22 mouse cellular contexts compared by ENCODE assay signal in genomic region chr11:60228525-60228924, GRCm38 (mm10). TPM values are rescaled to one million over a fixed set of nuclear protein-coding genes. Genes with fewer than 3 reads are reported as not detected.
DNase-seq lines count a peak whose midpoint lies in the region; ATAC-seq lines count a peak whose summit lies in the region.
"Had no signal": no experiment of that assay in that cellular context is flagged by ENCODE, and none has a peak within 500 bp of the region (broad histone marks: within the 10 kb centered on the region; RNA-seq: fewer than 3 reads in every experiment).

No protein-coding gene starts in this region.

- no peak for ATAC-seq in forebrain, embryonic 15.5 days (replicated peaks)
- ATAC-seq in heart, embryonic 14.5 days (ENCODE audit: insufficient number of reproducible peaks, insufficient read depth, low FRiP score, low read depth), result 0 out of 2 replicates have a peak, but pooled peaks have one; percentile 9
- no peak for ATAC-seq in midbrain, embryonic 13.5 days
- ATAC-seq: forebrain, embryonic 13.5 days; inflammation-experienced regulatory T-cells, adult 6 months had no signal

- no peaks in the 10 kb centered on the region for H3K9me3 ChIP-seq in forebrain, embryonic 10.5 days
- no peaks in the 10 kb centered on the region for H3K9me3 ChIP-seq in forebrain, embryonic 15.5 days
- no peaks in the 10 kb centered on the region for H3K9me3 ChIP-seq in heart, embryonic 14.5 days (ENCODE audit: control insufficient read depth, low read length)
- H3K9me3 ChIP-seq in midbrain, embryonic 10.5 days (replicated peaks), result no peaks in the 10 kb centered on the region
- no peaks in the 10 kb centered on the region for H3K9me3 ChIP-seq in midbrain, embryonic 13.5 days
- H3K9me3 ChIP-seq: embryonic facial prominence, embryonic 13.5 days; forebrain, embryonic 13.5 days; hindbrain, embryonic 13.5 days had no signal

- H3K9ac ChIP-seq in forebrain, embryonic 15.5 days (replicated peaks), result no peak overlapping the region
- peak overlapping the region; percentile 48; the same call in 1 of the 2 replicates for H3K9ac ChIP-seq in heart, embryonic 14.5 days (ENCODE audit: low read length)
- H3K9ac ChIP-seq in midbrain, embryonic 13.5 days (replicated peaks), result no peak overlapping the region
- H3K9ac ChIP-seq: forebrain, embryonic 13.5 days; hindbrain, embryonic 13.5 days had no signal

- peaks cover 40% of the 10 kb centered on the region for H3K4me1 ChIP-seq in forebrain, embryonic 10.5 days
- H3K4me1 ChIP-seq in forebrain, embryonic 15.5 days, result peaks cover 10% of the 10 kb centered on the region
- H3K4me1 ChIP-seq in heart, embryonic 14.5 days (ENCODE audit: control insufficient read depth in 2 of 2, insufficient read depth in 2 of 2, low read length in 2 of 2), result peaks cover 34 to 42% of the 10 kb centered on the region in 2 experiments
- peaks cover 34% of the 10 kb centered on the region for H3K4me1 ChIP-seq in midbrain, embryonic 10.5 days
- peaks cover 20% of the 10 kb centered on the region for H3K4me1 ChIP-seq in midbrain, embryonic 13.5 days (replicated peaks)

- no peaks in the 10 kb centered on the region for H3K27me3 ChIP-seq in forebrain, embryonic 10.5 days (ENCODE audit: poor library complexity, severe bottlenecking)
- H3K27me3 ChIP-seq in forebrain, embryonic 15.5 days, result no peaks in the 10 kb centered on the region
- no peaks in the 10 kb centered on the region for H3K27me3 ChIP-seq in heart, embryonic 14.5 days (ENCODE audit: control insufficient read depth, insufficient read depth, low read length)
- H3K27me3 ChIP-seq in midbrain, embryonic 10.5 days (ENCODE audit: low read depth, poor library complexity, severe bottlenecking), result 0 out of 2 replicates have a peak, but pooled peaks cover 5% of the 10 kb centered on the region
- H3K27me3 ChIP-seq in midbrain, embryonic 13.5 days, result no peaks in the 10 kb centered on the region
- H3K27me3 ChIP-seq: embryonic facial prominence, embryonic 13.5 days; forebrain, embryonic 13.5 days; hindbrain, embryonic 13.5 days had no signal

- H3K4me2 ChIP-seq in forebrain, embryonic 15.5 days (replicated peaks), result no peak overlapping the region
- no peak overlapping the region for H3K4me2 ChIP-seq in heart, embryonic 14.5 days (ENCODE audit: low read length)
- no peak overlapping the region for H3K4me2 ChIP-seq in midbrain, embryonic 13.5 days (replicated peaks)
- H3K4me2 ChIP-seq: embryonic facial prominence, embryonic 13.5 days; forebrain, embryonic 13.5 days; hindbrain, embryonic 13.5 days had no signal

- H3K27ac ChIP-seq in forebrain, embryonic 10.5 days, result 0 out of 2 replicates have a peak overlapping the region, but pooled peaks have one; percentile 6
- no peak overlapping the region for H3K27ac ChIP-seq in forebrain, embryonic 15.5 days (replicated peaks)
- peak overlapping the region; percentile 0 to 53; a peak in 2 of 4 replicates for H3K27ac ChIP-seq in heart, embryonic 14.5 days (replicated peaks in 1 of 2; ENCODE audit: control insufficient read depth in 1 of 2, insufficient read depth in 1 of 2, low read depth in 2 of 2, low read length in 2 of 2)
- 0 out of 2 replicates have a peak overlapping the region, but pooled peaks have one; percentile 28 for H3K27ac ChIP-seq in midbrain, embryonic 10.5 days (replicated peaks)
- H3K27ac ChIP-seq in midbrain, embryonic 13.5 days, result no peak overlapping the region
- H3K27ac ChIP-seq: embryonic facial prominence, embryonic 13.5 days; forebrain, embryonic 13.5 days; gastrocnemius, adult 2 months; hindbrain, embryonic 13.5 days; layer of hippocampus, adult 2 months had no signal

- no peaks in the 10 kb centered on the region for H3K36me3 ChIP-seq in forebrain, embryonic 10.5 days (replicated peaks)
- H3K36me3 ChIP-seq in forebrain, embryonic 15.5 days, result no peaks in the 10 kb centered on the region
- H3K36me3 ChIP-seq in heart, embryonic 14.5 days (ENCODE audit: control insufficient read depth, insufficient read depth, low read length), result peaks cover 23% of the 10 kb centered on the region
- no peaks in the 10 kb centered on the region for H3K36me3 ChIP-seq in midbrain, embryonic 10.5 days
- H3K36me3 ChIP-seq in midbrain, embryonic 13.5 days, result peaks cover 20% of the 10 kb centered on the region

- DNase-seq in forebrain, embryonic 10.5 days (ENCODE audit: extremely low spot score, low spot score), result no peak
- DNase-seq in heart, postnatal 4 days, result no peak
- DNase-seq in kidney, postnatal 25 days, result peak; percentile 14 to 49
- no peak for DNase-seq in kidney, adult 11 months
- DNase-seq in midbrain, embryonic 10.5 days (ENCODE audit: low spot score), result no peak
- DNase-seq: adrenal gland, postnatal 25 days; cerebellum, adult 8-10 months; cerebellum, postnatal 36 days; embryo, embryonic 11 days; gastrocnemius, adult 2 months; kidney, adult 8-10 months; kidney, postnatal 10 days; midbrain, embryonic 14.5 days had no signal

- 71% methylated on average over 3 of the region's 3 CpGs for WGBS in forebrain, embryonic 10.5 days
- 76% methylated on average over 3 of the region's 3 CpGs for WGBS in forebrain, embryonic 15.5 days
- WGBS in heart, embryonic 14.5 days, result 23% methylated on average over 3 of the region's 3 CpGs
- WGBS in midbrain, embryonic 10.5 days, result 77% methylated on average over 3 of the region's 3 CpGs
- WGBS in midbrain, embryonic 13.5 days, result 80% methylated on average over 3 of the region's 3 CpGs

- no peak overlapping the region for H3K4me3 ChIP-seq in forebrain, embryonic 10.5 days
- no peak overlapping the region for H3K4me3 ChIP-seq in forebrain, embryonic 15.5 days
- no peak overlapping the region for H3K4me3 ChIP-seq in heart, embryonic 14.5 days (ENCODE audit: control insufficient read depth in 1 of 2, insufficient read depth in 1 of 2, low read depth in 1 of 2, low read length in 2 of 2)
- no peak overlapping the region for H3K4me3 ChIP-seq in midbrain, embryonic 10.5 days
- H3K4me3 ChIP-seq in midbrain, embryonic 13.5 days (replicated peaks), result no peak overlapping the region
- H3K4me3 ChIP-seq: embryonic facial prominence, embryonic 13.5 days; erythroblast, embryonic 14.5 days; forebrain, embryonic 13.5 days; gastrocnemius, adult 2 months; hindbrain, embryonic 13.5 days; layer of hippocampus, adult 2 months had no signal

RNA-seq across cellular contexts. Expression of gene Srebf1, which starts 6.1 kb away (rescaled TPM):
- 59.3 and 66.1 TPM in 2 replicates for polyA plus RNA-seq in forebrain, embryonic 10.5 days (2016; fragmentation: Nextera tagmentation; extraction: Ambion mirVana)
- 48.2 and 52.7 TPM in 2 replicates for polyA plus RNA-seq in forebrain, embryonic 15.5 days (2015; fragmentation: Nextera tagmentation; extraction: Ambion mirVana)
- polyA plus RNA-seq in heart, embryonic 14.5 days (2014; fragmentation: Nextera tagmentation; extraction: Ambion mirVana), result 37.9 and 45.3 TPM in 2 replicates
- total RNA-seq in heart, postnatal 4 days (2021), result 10 to 100 TPM; 35.8 to 50.8 TPM
- 47.0 and 51.0 TPM in 2 replicates for polyA plus RNA-seq in midbrain, embryonic 10.5 days (2016; fragmentation: Nextera tagmentation; extraction: Ambion mirVana)
- polyA plus RNA-seq in midbrain, embryonic 13.5 days (2015; fragmentation: Nextera tagmentation; extraction: Ambion mirVana), result 38.5 and 46.0 TPM in 2 replicates

Comparison
In these comparisons a context has a peak if more than half of its experiments do, and no peak if none do; other contexts are left out.
1. DNase-seq: peak in kidney, postnatal 25 days (2 of 2); none in forebrain, embryonic 10.5 days (single experiment), heart, postnatal 4 days (single experiment), kidney, adult 11 months (single experiment) and midbrain, embryonic 10.5 days (single experiment).
2. H3K27ac ChIP-seq: peak in forebrain, embryonic 10.5 days (single experiment), heart, embryonic 14.5 days (2 of 2) and midbrain, embryonic 10.5 days (single experiment); none in forebrain, embryonic 15.5 days (single experiment) and midbrain, embryonic 13.5 days (single experiment).